Mouse (Mus musculus) c-Kit-positive CD71-positive TER-119-negative erythroid progenitor cells, embryonic 14.5 days (primary cell): ENCODE results near the gene Heatr3.
"Not testable (repeated sequence)": the region's sequence is repeated elsewhere in the genome, so short reads cannot be mapped to it uniquely, and the experiment has no call there.

Source experiments
- DNase-seq: peaks from one replicate; pipeline ENCODE4 v3.0.0-alpha.2; 2013; ENCODE audit warnings: low read depth

Heatr3 gene

GRCm38 (mm10) chr8:88197328-88197727, 59.7 kb downstream of the Heatr3 start:
- no peak for DNase-seq

GRCm38 (mm10) chr8:88198551-88198944, 60.9 kb downstream of the Heatr3 start:
- no peak for DNase-seq

- peak; percentile 73 for DNase-seq
Measured at GRCm38 (mm10) chr8:88198945-88199571, 61.4 kb downstream of the Heatr3 start, which contains the start of gene Tent4b. Gene Tent4b (plus strand): TSS chr8:88199213.

- DNase-seq, result no peak
Measured at GRCm38 (mm10) chr8:88199700-88200601, 62.3 kb downstream of the Heatr3 start.

- DNase-seq, result no peak
Measured at GRCm38 (mm10) chr8:88200724-88201495, 63.3 kb downstream of the Heatr3 start.

GRCm38 (mm10) chr8:88201641-88202040, 64.0 kb downstream of the Heatr3 start:
- no peak for DNase-seq

- DNase-seq, result no peak
Measured at GRCm38 (mm10) chr8:88206016-88206415, 68.4 kb downstream of the Heatr3 start.

- DNase-seq, result no peak
Measured at GRCm38 (mm10) chr8:88207121-88207821, 69.6 kb downstream of the Heatr3 start.

- DNase-seq, result not testable (repeated sequence)
Measured at GRCm38 (mm10) chr8:88209930-88210827, 72.5 kb downstream of the Heatr3 start.

GRCm38 (mm10) chr8:88221353-88221752, 83.7 kb downstream of the Heatr3 start:
- no peak for DNase-seq
